Mouse (Mus musculus) limb, embryonic 11.5 days (tissue): Measurements from ENCODE around the gene Csf1. TPM values are rescaled to one million over a fixed set of nuclear protein-coding genes. Genes with fewer than 3 reads are reported as not detected.

ENCODE experiments used
- ATAC-seq: fragments of 200-750 bp; cut with Nextera tagmentation; 2 replicates; pipeline ENCODE4 v1.8.0; 2017; ENCODE audit warnings: low read depth; ENCODE audit not compliant: insufficient number of reproducible peaks, low FRiP score, low TSS enrichment
- DNase-seq: peaks from one replicate; pipeline ENCODE4 v3.0.0-alpha.2; 2015; ENCODE audit warnings: low spot score
- H3K27ac ChIP-seq: fragments of 300-500 bp; sonication (generic); replicated peaks from 2 replicates; pipeline ENCODE4 v1.5.1; 2014; ENCODE audit warnings: low read depth, mild to moderate bottlenecking, low read length
- H3K27me3 ChIP-seq: fragments of 300-500 bp; sonication (generic); 2 replicates; pipeline ENCODE4 v1.6.1; 2014; ENCODE audit warnings: mild to moderate bottlenecking, low read length, mixed read lengths; ENCODE audit not compliant: control insufficient read depth, insufficient read depth
- H3K36me3 ChIP-seq: fragments of 300-500 bp; sonication (generic); 2 replicates; pipeline ENCODE4 v1.6.1; 2014; ENCODE audit warnings: mild to moderate bottlenecking, low read length, moderate library complexity, mixed read lengths; ENCODE audit not compliant: control insufficient read depth, insufficient read depth
- H3K4me1 ChIP-seq: fragments of 300-500 bp; sonication (generic); 2 replicates; pipeline ENCODE4 v1.6.1; 2014; ENCODE audit warnings: low read length, mixed read lengths; ENCODE audit not compliant: control insufficient read depth, insufficient read depth
- H3K4me2 ChIP-seq: fragments of 300-500 bp; sonication (generic); 2 replicates; pipeline ENCODE4 v1.6.1; 2014; ENCODE audit warnings: low read depth, mild to moderate bottlenecking, moderate library complexity; ENCODE audit not compliant: severe bottlenecking
- H3K4me3 ChIP-seq: fragments of 300-500 bp; sonication (generic); 2 replicates; pipeline ENCODE4 v1.5.1; 2014; ENCODE audit warnings: low read depth, low read length
- H3K9ac ChIP-seq: fragments of 300-500 bp; sonication (generic); 2 replicates; pipeline ENCODE4 v1.6.1; 2014; ENCODE audit warnings: mild to moderate bottlenecking, low read length
- H3K9me3 ChIP-seq: fragments of 300-500 bp; sonication (generic); 2 replicates; pipeline ENCODE4 v1.6.1; 2016; ENCODE audit warnings: low read length; ENCODE audit not compliant: control insufficient read depth
- WGBS: fragments of 180-500 bp; shearing (Covaris S2); extraction: QIAGEN DNeasy Blood & Tissue Kit; methylation state at CpG from one replicate; pipeline ENCODE4 v1.1.7; 2014; 5-methylcytosine and 5-hydroxymethylcytosine counted together
- polyA plus RNA-seq: library from polyadenylated mRNA; unstranded; fragments of >200 nt; fragmentation: Nextera tagmentation; extraction: Ambion mirVana; gene quantifications from 2 replicates; pipeline ENCODE4 v1.2.1, GENCODE M21; 2014

Csf1 gene
- polyA plus RNA-seq, 1 experiment from 2014 or later = 4.7 TPM

DNA sequence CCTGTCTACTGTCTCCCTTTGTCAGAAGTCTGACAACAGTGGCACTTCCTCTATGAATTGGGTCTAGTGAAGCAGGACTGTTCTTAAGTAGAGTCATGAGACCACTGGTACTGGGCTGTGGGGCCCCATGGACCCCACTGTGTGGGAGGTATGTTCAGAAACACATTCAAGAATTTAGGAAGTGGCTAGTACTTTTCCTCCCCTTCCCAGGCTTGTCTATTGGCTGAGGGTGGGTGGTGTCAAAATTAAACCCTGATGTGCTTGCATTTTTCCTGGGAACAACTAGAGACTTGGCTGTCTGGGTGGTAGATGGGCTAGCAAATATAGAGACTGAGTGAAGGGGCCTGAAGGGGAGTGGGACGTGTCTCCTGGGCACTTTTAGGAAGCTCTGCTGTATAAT lies 31.8 kb downstream of the Csf1 start:
- Histone ChIP-seq H3K36me3 (no peaks in the 10 kb centered on the region), H3K4me1 (no peaks in the 10 kb centered on the region), H3K4me2 (no peak overlapping the region), H3K9me3 (no peaks in the 10 kb centered on the region), H3K9ac (no peak overlapping the region), H3K27ac (no peak overlapping the region), H3K4me3 (no peak overlapping the region), H3K27me3 (no peaks in the 10 kb centered on the region)
- WGBS = 29% methylated on average over 1 of the region's 1 CpGs
- DNase-seq (no peak), ATAC-seq (no peak)

- Histone ChIP-seq H3K27ac (no peak overlapping the region), H3K36me3 (no peaks in the 10 kb centered on the region), H3K4me2 (no peak overlapping the region), H3K4me3 (no peak overlapping the region), H3K27me3 (no peaks in the 10 kb centered on the region), H3K4me1 (no peaks in the 10 kb centered on the region), H3K9me3 (no peaks in the 10 kb centered on the region), H3K9ac (no peak overlapping the region)
- WGBS = 70% methylated on average over 1 of the region's 1 CpGs
- DNase-seq (no peak), ATAC-seq (no peak)
These were observed 44.3 kb downstream of the Csf1 start for GRCm38 (mm10) chr3:107715971-107716370.

DNA sequence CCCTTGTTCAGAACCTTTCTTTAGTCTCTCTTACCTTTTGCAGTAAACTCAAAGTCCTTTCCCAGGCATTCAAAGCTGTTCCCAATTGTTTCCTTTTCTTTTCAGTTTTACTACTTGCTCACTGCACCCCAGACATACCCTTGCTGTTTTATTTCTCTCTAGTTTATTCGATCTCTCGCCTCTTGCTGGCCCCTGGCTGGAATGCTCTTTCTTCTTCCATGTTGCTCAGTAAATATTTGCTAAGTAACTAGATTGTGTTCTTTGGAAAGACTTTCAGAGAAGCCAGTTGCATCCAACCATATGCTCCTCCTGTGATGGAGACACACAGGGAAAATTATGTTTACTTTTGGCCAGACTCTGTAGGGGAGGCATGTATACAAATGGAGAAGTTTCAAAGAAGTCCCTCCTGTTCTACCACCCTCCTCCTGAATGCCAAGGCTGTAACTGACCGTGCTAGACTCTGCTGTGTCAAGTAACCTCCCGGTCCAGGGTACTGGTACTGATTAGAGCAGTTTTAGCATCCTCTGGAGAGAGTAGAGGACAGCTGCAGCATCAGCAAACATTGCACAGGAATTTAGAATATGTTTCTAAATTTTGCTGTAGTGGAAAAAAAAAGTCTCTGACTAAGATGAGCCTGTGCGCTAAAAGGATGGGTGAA lies 45.9 kb downstream of the Csf1 start:
- no peak overlapping the region for H3K27ac ChIP-seq
- H3K36me3 ChIP-seq = no peaks in the 10 kb centered on the region

DNA sequence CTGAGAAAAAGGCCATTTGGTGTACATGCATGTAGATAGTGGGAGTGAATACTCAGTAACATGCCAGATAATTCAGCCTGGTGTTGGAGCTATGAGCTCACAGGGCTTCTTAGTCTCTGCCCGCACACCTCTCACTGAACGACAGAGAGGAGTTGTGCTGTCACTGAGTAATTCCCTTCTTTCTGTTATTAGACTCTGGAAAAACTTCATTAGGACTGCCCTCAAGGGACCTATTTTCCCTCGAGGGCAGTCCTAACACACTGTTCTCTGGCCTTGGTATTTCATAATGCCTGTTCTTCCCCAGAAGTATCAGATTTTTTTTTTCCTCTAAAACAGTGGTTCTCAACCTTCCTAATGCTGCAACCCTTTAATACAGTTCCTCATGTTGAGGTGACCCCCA lies 48.2 kb downstream of the Csf1 start:
- DNase-seq (no peak), ATAC-seq (no peak)
- no peak overlapping the region for H3K9ac ChIP-seq
- no peaks in the 10 kb centered on the region for H3K27me3 ChIP-seq
- H3K9me3 ChIP-seq = no peaks in the 10 kb centered on the region
- H3K4me1 ChIP-seq = no peaks in the 10 kb centered on the region
- H3K27ac ChIP-seq = no peak overlapping the region
- WGBS = 59% methylated on average over 3 of the region's 3 CpGs
- no peak overlapping the region for H3K4me3 ChIP-seq
- no peaks in the 10 kb centered on the region for H3K36me3 ChIP-seq
- no peak overlapping the region for H3K4me2 ChIP-seq

More for the DNA sequence above, 45.9 kb downstream of the Csf1 start:
- no peak for DNase-seq
- Histone ChIP-seq H3K27me3 (no peaks in the 10 kb centered on the region), H3K4me3 (no peak overlapping the region), H3K4me2 (no peak overlapping the region), H3K9me3 (no peaks in the 10 kb centered on the region), H3K4me1 (no peaks in the 10 kb centered on the region), H3K9ac (no peak overlapping the region)
- WGBS = 53% methylated on average over 5 of the region's 5 CpGs
- ATAC-seq = no peak

- no peak overlapping the region for H3K4me3 ChIP-seq
- no peaks in the 10 kb centered on the region for H3K27me3 ChIP-seq
- no peak overlapping the region for H3K4me2 ChIP-seq
- no peaks in the 10 kb centered on the region for H3K4me1 ChIP-seq
- DNase-seq (no peak), ATAC-seq (no peak)
- no peaks in the 10 kb centered on the region for H3K9me3 ChIP-seq
- WGBS = 72% methylated on average over 3 of the region's 3 CpGs
- no peaks in the 10 kb centered on the region for H3K36me3 ChIP-seq
- H3K27ac ChIP-seq = no peak overlapping the region
- no peak overlapping the region for H3K9ac ChIP-seq
These were observed 51.1 kb downstream of the Csf1 start for GRCm38 (mm10) chr3:107709156-107709555.

DNA sequence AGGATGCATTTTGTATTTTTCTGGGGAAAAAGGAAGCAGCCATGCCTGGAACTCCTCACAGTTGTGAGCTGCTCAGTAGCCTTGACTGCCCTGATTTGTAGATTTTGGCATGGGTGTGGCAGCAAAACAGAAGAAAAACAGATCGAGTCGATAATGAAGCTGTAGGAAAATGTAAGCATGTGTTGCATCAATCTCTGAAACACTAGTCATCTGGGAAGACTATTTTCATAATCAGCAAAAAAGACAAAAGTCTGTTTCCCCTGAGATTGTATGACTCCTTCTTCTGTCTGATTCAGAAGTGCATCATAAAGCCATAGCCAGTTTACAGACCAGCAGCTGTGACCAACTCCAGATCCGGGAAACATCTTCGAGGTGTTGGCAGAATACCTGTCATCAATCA lies 53.0 kb downstream of the Csf1 start:
- Histone ChIP-seq H3K9me3 (no peaks in the 10 kb centered on the region), H3K4me3 (no peak overlapping the region), H3K27me3 (no peaks in the 10 kb centered on the region), H3K27ac (no peak overlapping the region), H3K36me3 (no peaks in the 10 kb centered on the region), H3K4me2 (no peak overlapping the region), H3K4me1 (no peaks in the 10 kb centered on the region), H3K9ac (no peak overlapping the region)
- no peak for DNase-seq
- ATAC-seq = no peak
- 82% methylated on average over 4 of the region's 4 CpGs for WGBS

DNA sequence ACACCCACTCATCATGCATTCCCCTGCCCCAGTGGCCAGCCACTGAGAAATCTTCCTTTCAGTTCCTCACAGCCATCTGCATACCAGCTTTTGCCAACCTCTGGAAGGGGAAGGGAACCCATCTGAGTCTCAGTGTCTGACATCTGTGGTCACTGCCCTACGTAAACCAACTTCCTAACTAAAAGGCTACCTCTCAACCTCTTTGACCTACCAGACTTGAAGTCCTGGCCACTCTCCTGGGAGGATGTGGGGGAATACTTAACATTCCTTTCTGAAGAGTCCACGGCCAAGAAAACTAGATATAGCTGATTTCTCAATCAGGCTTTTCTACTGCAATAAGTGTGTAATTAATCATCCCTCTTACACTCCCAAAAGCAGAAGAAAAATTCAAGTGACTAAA lies 54.1 kb downstream of the Csf1 start:
- no peaks in the 10 kb centered on the region for H3K36me3 ChIP-seq
- no peaks in the 10 kb centered on the region for H3K27me3 ChIP-seq
- no peak overlapping the region for H3K4me3 ChIP-seq
- no peak overlapping the region for H3K27ac ChIP-seq
- DNase-seq (no peak), ATAC-seq (no peak)
- no peak overlapping the region for H3K4me2 ChIP-seq
- H3K9ac ChIP-seq = no peak overlapping the region
- H3K9me3 ChIP-seq = no peaks in the 10 kb centered on the region
- 48% methylated on average over 2 of the region's 2 CpGs for WGBS
- no peaks in the 10 kb centered on the region for H3K4me1 ChIP-seq

DNA sequence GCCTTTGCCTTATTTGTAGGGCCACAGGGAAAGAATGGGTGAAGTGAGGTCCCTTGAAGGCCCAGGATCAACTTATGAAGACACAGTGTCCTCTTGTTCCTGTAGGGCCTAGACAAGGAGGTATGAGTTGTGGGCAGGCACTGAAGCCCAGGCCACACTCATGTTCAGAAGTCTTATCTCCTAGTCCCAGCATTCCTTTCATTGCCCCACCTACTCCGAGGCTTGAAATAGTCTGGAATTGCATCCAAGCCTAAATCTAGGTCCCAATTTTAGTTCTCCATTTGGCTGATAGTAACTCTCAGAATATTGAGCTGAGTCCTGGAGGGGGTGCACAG lies 55.9 kb downstream of the Csf1 start:
- no peaks in the 10 kb centered on the region for H3K4me1 ChIP-seq
- H3K4me2 ChIP-seq = no peak overlapping the region
- H3K9ac ChIP-seq = no peak overlapping the region
- 87% methylated on average over 1 of the region's 1 CpGs for WGBS
- H3K4me3 ChIP-seq = no peak overlapping the region
- H3K27me3 ChIP-seq = no peaks in the 10 kb centered on the region
- no peak overlapping the region for H3K27ac ChIP-seq
- ATAC-seq = no peak
- H3K9me3 ChIP-seq = no peaks in the 10 kb centered on the region
- no peaks in the 10 kb centered on the region for H3K36me3 ChIP-seq
- DNase-seq = no peak

- DNase-seq = no peak
- Histone ChIP-seq H3K4me3 (no peak overlapping the region), H3K27ac (no peak overlapping the region), H3K4me2 (no peak overlapping the region), H3K36me3 (no peaks in the 10 kb centered on the region), H3K4me1 (no peaks in the 10 kb centered on the region), H3K9ac (no peak overlapping the region), H3K9me3 (no peaks in the 10 kb centered on the region), H3K27me3 (no peaks in the 10 kb centered on the region)
- no peak for ATAC-seq
- 85% methylated on average over 7 of the region's 7 CpGs for WGBS
These were observed 56.4 kb downstream of the Csf1 start for GRCm38 (mm10) chr3:107703675-107704370.
